Mouse (Mus musculus): ENCODE results near the gene Gm26938. TPM values are rescaled to one million over a fixed set of nuclear protein-coding genes. Genes with fewer than 3 reads are reported as not detected.
A peak's percentile ranks its signal among the peaks of the same experiment; 100 is the strongest.

Gene Gm26938
- total and polyA plus RNA-seq, 2 experiments from 2014 or later = not detected

DNA sequence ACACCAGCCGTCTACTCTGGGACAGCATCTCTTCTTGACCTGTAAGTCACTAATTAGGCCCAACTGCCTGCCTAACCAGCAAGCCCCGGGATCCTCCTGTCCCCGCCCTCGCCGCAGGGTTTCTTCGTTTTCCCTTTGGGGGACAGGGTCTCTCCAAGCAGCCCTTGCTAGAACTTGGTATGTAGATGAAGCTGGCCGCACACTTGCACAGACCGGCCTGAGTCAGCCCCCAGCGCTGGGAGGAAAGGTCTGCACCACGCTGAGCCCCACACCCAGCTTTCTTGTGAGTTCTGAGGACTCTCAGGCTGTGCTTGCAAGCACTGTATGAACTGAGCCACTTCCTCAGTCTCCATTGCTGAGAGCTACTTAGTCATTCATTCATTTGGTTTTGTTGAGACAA, 1.7 kb downstream of the Gm26938 start:
- Histone ChIP-seq H3K9ac (no peak overlapping the region), H3K4me1 (ENCODE audit: insufficient read depth) (peaks cover 11% of the 10 kb centered on the region), H3K27ac (ENCODE audit: low read depth, low read length) (no peak overlapping the region), H3K9me3 (ENCODE audit: low read length) (no peaks in the 10 kb centered on the region), H3K27me3 (ENCODE audit: insufficient read depth, low read length) (no peaks in the 10 kb centered on the region), H3K4me3 (ENCODE audit: low read depth, low read length) (no peak overlapping the region), H3K4me2 (ENCODE audit: low read depth) (peak overlapping the region; percentile 81; the same call in 1 of the 2 replicates), H3K36me3 (ENCODE audit: insufficient read depth) (peaks cover 28% of the 10 kb centered on the region)
- 91% methylated on average over 10 of the region's 10 CpGs for WGBS
- no peak for TF ChIP-seq CTCF (IDR thresholded peaks at IDR 0.05; ENCODE audit: low read depth)
- no peak for DNase-seq
- no peak for ATAC-seq

- Histone ChIP-seq H3K27me3 (ENCODE audit: insufficient read depth, low read length) (no peaks in the 10 kb centered on the region), H3K9me3 (ENCODE audit: low read length) (no peaks in the 10 kb centered on the region), H3K27ac (ENCODE audit: low read depth, low read length) (no peak overlapping the region), H3K36me3 (ENCODE audit: insufficient read depth) (peaks cover 28% of the 10 kb centered on the region), H3K4me3 (ENCODE audit: low read depth, low read length) (no peak overlapping the region), H3K9ac (no peak overlapping the region), H3K4me1 (ENCODE audit: insufficient read depth) (peaks cover 11% of the 10 kb centered on the region), H3K4me2 (ENCODE audit: low read depth) (no peak overlapping the region)
- 85% methylated on average over 12 of the region's 12 CpGs for WGBS
- ATAC-seq (no peak), DNase-seq (no peak)
- TF ChIP-seq CTCF (IDR thresholded peaks at IDR 0.05; ENCODE audit: low read depth) = no peak
These were observed 4.4 kb downstream of the Gm26938 start for GRCm38 (mm10) chr5:139821466-139822459.

DNA sequence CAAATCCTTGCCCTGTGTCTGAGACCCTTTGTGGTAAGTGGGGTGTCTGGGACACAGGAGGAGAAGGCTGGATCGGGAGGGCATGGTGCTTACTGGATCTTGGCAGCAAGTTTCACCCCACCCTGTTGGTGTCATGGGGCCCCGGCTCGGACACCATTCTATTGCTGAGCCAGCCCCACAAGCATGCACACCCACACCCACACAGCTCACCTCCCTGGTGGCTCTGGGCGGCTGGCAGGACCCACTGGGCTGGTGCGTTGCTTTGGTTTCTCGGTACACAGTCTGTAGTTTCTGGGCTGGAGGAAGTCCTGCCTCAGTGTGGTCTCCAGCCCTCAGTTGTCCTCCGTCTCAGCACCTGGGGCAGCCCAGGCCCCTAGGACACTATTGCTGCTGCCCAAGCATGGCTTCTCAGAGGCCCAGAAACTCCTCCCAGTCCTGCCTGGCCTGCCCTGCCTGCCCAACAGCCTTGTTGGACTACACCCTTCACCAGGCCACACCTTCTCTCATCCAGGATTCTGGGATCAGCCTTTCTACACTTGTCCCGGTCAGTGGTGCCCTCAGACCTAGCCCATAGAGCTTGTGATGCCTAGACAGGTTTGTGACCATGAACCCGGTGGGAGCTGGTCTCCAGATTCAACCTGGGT, 6.5 kb downstream of the Gm26938 start, which contains the start of gene Tmem184a:
Gene Tmem184a (minus strand): TSS at position 380 of the 644 bp plus-strand sequence.
- Histone ChIP-seq H3K27ac (ENCODE audit: low read depth, low read length) (no peak within 1 kb of the TSS), H3K4me1 (ENCODE audit: insufficient read depth) (no peaks in the 10 kb centered on the region), H3K4me2 (ENCODE audit: low read depth) (no peak within 1 kb of the TSS), H3K9ac (no peak within 1 kb of the TSS), H3K27me3 (ENCODE audit: insufficient read depth, low read length) (no peaks in the 10 kb centered on the region), H3K4me3 (ENCODE audit: low read depth, low read length) (no peak within 1 kb of the TSS), H3K36me3 (ENCODE audit: insufficient read depth) (peaks cover 28% of the 10 kb centered on the region), H3K9me3 (ENCODE audit: low read length) (no peaks in the 10 kb centered on the region)
- DNase-seq (no peak), ATAC-seq (no peak)
- 91% methylated on average over 9 of the region's 9 CpGs for whole genome bisulfite sequencing
- TF ChIP-seq CTCF (IDR thresholded peaks at IDR 0.05; ENCODE audit: low read depth) = no peak

GRCm38 (mm10) chr5:139818801-139819200, 7.4 kb downstream of the Gm26938 start:
- DNase-seq (peak; percentile 36), ATAC-seq (peak; percentile 58; the same call in 1 of the 2 replicates)

GRCm38 (mm10) chr5:139818056-139818455, 8.2 kb downstream of the Gm26938 start:
- ATAC-seq (no peak), DNase-seq (no peak)
- Histone ChIP-seq H3K9me3 (ENCODE audit: low read length) (no peaks in the 10 kb centered on the region), H3K4me2 (ENCODE audit: low read depth) (no peak overlapping the region), H3K9ac (no peak overlapping the region), H3K4me3 (ENCODE audit: low read depth, low read length) (no peak overlapping the region), H3K4me1 (ENCODE audit: insufficient read depth) (no peaks in the 10 kb centered on the region), H3K36me3 (ENCODE audit: insufficient read depth) (peaks cover 19% of the 10 kb centered on the region), H3K27me3 (ENCODE audit: insufficient read depth, low read length) (no peaks in the 10 kb centered on the region), H3K27ac (ENCODE audit: low read depth, low read length) (no peak overlapping the region)
- TF ChIP-seq CTCF (IDR thresholded peaks at IDR 0.05; ENCODE audit: low read depth) = no peak
- WGBS = 87% methylated on average over 3 of the region's 3 CpGs

More at GRCm38 (mm10) chr5:139818801-139819200, 7.4 kb downstream of the Gm26938 start:
- peak; percentile 62 for TF ChIP-seq CTCF (IDR thresholded peaks at IDR 0.05; ENCODE audit: low read depth)
- no peaks in the 10 kb centered on the region for H3K27me3 ChIP-seq (ENCODE audit: insufficient read depth, low read length)
- no peak overlapping the region for H3K9ac ChIP-seq
- H3K36me3 ChIP-seq (ENCODE audit: insufficient read depth) = peaks cover 26% of the 10 kb centered on the region
- no peak overlapping the region for H3K27ac ChIP-seq (ENCODE audit: low read depth, low read length)
- H3K4me3 ChIP-seq (ENCODE audit: low read depth, low read length) = no peak overlapping the region
- H3K4me1 ChIP-seq (ENCODE audit: insufficient read depth) = no peaks in the 10 kb centered on the region
- 48% methylated on average over 4 of the region's 4 CpGs for WGBS
- H3K4me2 ChIP-seq (ENCODE audit: low read depth) = no peak overlapping the region
- no peaks in the 10 kb centered on the region for H3K9me3 ChIP-seq (ENCODE audit: low read length)

DNA sequence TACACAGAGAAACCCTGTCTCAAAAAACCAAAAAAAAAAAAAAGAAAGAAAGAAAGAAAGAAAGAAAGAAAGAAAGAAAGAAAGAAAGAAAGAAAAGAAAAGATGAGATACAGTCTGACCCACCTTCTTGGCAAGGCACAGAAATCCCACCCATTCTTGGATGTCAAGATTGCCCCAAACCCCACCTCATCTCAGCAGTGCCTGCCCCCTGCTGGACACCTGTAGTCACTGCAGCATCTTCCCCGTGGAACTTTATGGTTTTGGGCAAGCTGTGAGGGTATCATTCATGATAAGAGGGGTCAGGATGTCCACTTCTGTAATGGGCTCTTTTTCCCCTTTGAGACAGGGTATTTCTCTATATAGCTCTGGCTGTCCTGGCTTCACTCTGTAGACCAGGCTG, 8.9 kb downstream of the Gm26938 start:
- WGBS = 0% methylated on average over 1 of the region's 1 CpGs
- peaks cover 11% of the 10 kb centered on the region for H3K36me3 ChIP-seq (ENCODE audit: insufficient read depth)
- ATAC-seq = no peak

GRCm38 (mm10) chr5:139816445-139816844, 9.8 kb downstream of the Gm26938 start:
- no peak overlapping the region for H3K9ac ChIP-seq
- H3K36me3 ChIP-seq (ENCODE audit: insufficient read depth) = 0 out of 2 replicates have a peak, but pooled peaks cover 3% of the 10 kb centered on the region
- DNase-seq (no peak), ATAC-seq (no peak)
- no peak overlapping the region for H3K27ac ChIP-seq (ENCODE audit: low read depth, low read length)
- no peak overlapping the region for H3K4me2 ChIP-seq (ENCODE audit: low read depth)
- H3K9me3 ChIP-seq (ENCODE audit: low read length) = no peaks in the 10 kb centered on the region
- H3K4me3 ChIP-seq (ENCODE audit: low read depth, low read length) = no peak overlapping the region
- TF ChIP-seq CTCF (IDR thresholded peaks at IDR 0.05; ENCODE audit: low read depth) = no peak
- no peaks in the 10 kb centered on the region for H3K27me3 ChIP-seq (ENCODE audit: insufficient read depth, low read length)
- H3K4me1 ChIP-seq (ENCODE audit: insufficient read depth) = no peaks in the 10 kb centered on the region

More for the DNA sequence above, 8.9 kb downstream of the Gm26938 start:
- no peak for DNase-seq
- Histone ChIP-seq H3K9me3 (ENCODE audit: low read length) (no peaks in the 10 kb centered on the region), H3K4me2 (ENCODE audit: low read depth) (no peak overlapping the region), H3K9ac (no peak overlapping the region), H3K27ac (ENCODE audit: low read depth, low read length) (no peak overlapping the region), H3K4me1 (ENCODE audit: insufficient read depth) (no peaks in the 10 kb centered on the region), H3K27me3 (ENCODE audit: insufficient read depth, low read length) (no peaks in the 10 kb centered on the region), H3K4me3 (ENCODE audit: low read depth, low read length) (no peak overlapping the region)
- peak; percentile 70 for TF ChIP-seq CTCF (IDR thresholded peaks at IDR 0.05; ENCODE audit: low read depth)

All from forebrain, postnatal 0 days (tissue).